Mouse (Mus musculus) cerebellum, postnatal 10 days (tissue): ENCODE results near the gene Ubtd1.

Experiments used
- DNase-seq, 2 experiments: peaks; one replicate each; pipeline ENCODE4 v3.0.0; 2021; ENCODE audit warnings: mixed read lengths in 2 of 2

The Ubtd1 gene

GRCm38 (mm10) chr19:41981595-41981927 lies at the start of gene Ubtd1:
Ubtd1 (plus strand) TSS chr19:41981763.
- DNase-seq, result no peak

GRCm38 (mm10) chr19:41932686-41933085 lies 48.9 kb upstream of the Ubtd1 start:
- DNase-seq, result no peak

GRCm38 (mm10) chr19:41933179-41934086 lies 48.1 kb upstream of the Ubtd1 start, which contains the start of the genes Exosc1 and Zdhhc16:
Exosc1 (minus strand) TSS chr19:41933423.
Zdhhc16 (plus strand) TSS chr19:41933480.
- DNase-seq, result peak; percentile 98 to 99

- DNase-seq, result peak; percentile 44 to 61
Observed at GRCm38 (mm10) chr19:41934124-41934523, 47.4 kb upstream of the Ubtd1 start.

GRCm38 (mm10) chr19:41935921-41936320 lies 45.6 kb upstream of the Ubtd1 start:
- DNase-seq, result no peak

GRCm38 (mm10) chr19:41938539-41938938 lies 43.0 kb upstream of the Ubtd1 start:
- DNase-seq, result no peak

GRCm38 (mm10) chr19:41943841-41944240 lies 37.7 kb upstream of the Ubtd1 start:
- DNase-seq, result no peak

GRCm38 (mm10) chr19:41952287-41952686 lies 29.3 kb upstream of the Ubtd1 start:
- DNase-seq, result peak in 1 of 2 experiments; percentile 27

GRCm38 (mm10) chr19:41953574-41953973 lies 28.0 kb upstream of the Ubtd1 start:
- no peak for DNase-seq

- DNase-seq, result no peak
Observed at GRCm38 (mm10) chr19:41969618-41970017, 11.9 kb upstream of the Ubtd1 start.

GRCm38 (mm10) chr19:41973891-41974794 lies 7.4 kb upstream of the Ubtd1 start:
- peak; percentile 32 to 55 for DNase-seq

- peak in 1 of 2 experiments; percentile 49 for DNase-seq
Observed at GRCm38 (mm10) chr19:41980422-41980818, 1.1 kb upstream of the Ubtd1 start.

- DNase-seq, result peak; percentile 99
Observed at GRCm38 (mm10) chr19:41980819-41981594, 556 bp upstream of the Ubtd1 start, which contains the start of gene Mms19. Mms19 (minus strand) TSS chr19:41981157.

- peak; percentile 77 to 80 for DNase-seq
Observed at GRCm38 (mm10) chr19:41981931-41982790, 598 bp downstream of the Ubtd1 start.

- no peak for DNase-seq
Observed at GRCm38 (mm10) chr19:41982791-41983150, 1.2 kb downstream of the Ubtd1 start.

- DNase-seq, result no peak
Observed at GRCm38 (mm10) chr19:41985994-41986393, 4.4 kb downstream of the Ubtd1 start.

- no peak for DNase-seq
Observed at GRCm38 (mm10) chr19:41987206-41987605, 5.6 kb downstream of the Ubtd1 start.

GRCm38 (mm10) chr19:41989810-41990209 lies 8.2 kb downstream of the Ubtd1 start:
- no peak for DNase-seq

GRCm38 (mm10) chr19:41991926-41992477 lies 10.4 kb downstream of the Ubtd1 start:
- peak in 1 of 2 experiments; percentile 34 for DNase-seq

- no peak for DNase-seq
Observed at GRCm38 (mm10) chr19:41992971-41993370, 11.4 kb downstream of the Ubtd1 start.

- DNase-seq, result peak; percentile 58 to 73
Observed at GRCm38 (mm10) chr19:41993484-41993883, 11.9 kb downstream of the Ubtd1 start.
